Mouse (Mus musculus): ENCODE measurements around the gene Dgke. TPM values are rescaled to one million over a fixed set of nuclear protein-coding genes. Genes with fewer than 3 reads are reported as not detected.
"Not testable (repeated sequence)": the region's sequence is repeated elsewhere in the genome, so short reads cannot be mapped to it uniquely, and the experiment has no call there.

Dgke gene
- polyA plus RNA-seq, 1 experiment from 2014 or later = 4.5 TPM

GRCm38 (mm10) chr11:88997343-88997742 lies 69.3 kb downstream of the Dgke start:
- 79% methylated on average over 5 of the region's 5 CpGs for WGBS
- not testable (repeated sequence) for H3K4me2 ChIP-seq (ENCODE audit: low read depth, low read length); H3K27me3 ChIP-seq (ENCODE audit: control insufficient read depth, insufficient read depth, low read depth, low read length); H3K27ac ChIP-seq (ENCODE audit: low read length); H3K9me3 ChIP-seq (ENCODE audit: control insufficient read depth, low read length); H3K36me3 ChIP-seq (ENCODE audit: control insufficient read depth, insufficient read depth, low read length); H3K4me3 ChIP-seq (ENCODE audit: low read length); H3K9ac ChIP-seq (ENCODE audit: low read length); ATAC-seq (ENCODE audit: low read depth)
- peaks cover 14% of the 10 kb centered on the region for H3K4me1 ChIP-seq (replicated peaks; ENCODE audit: control insufficient read depth, insufficient read depth, low read length)

GRCm38 (mm10) chr11:88996427-88996826 lies 70.2 kb downstream of the Dgke start:
- H3K4me1 ChIP-seq (replicated peaks; ENCODE audit: control insufficient read depth, insufficient read depth, low read length) = peaks cover 11% of the 10 kb centered on the region
- H3K9ac ChIP-seq (ENCODE audit: low read length) = no peak overlapping the region
- H3K4me2 ChIP-seq (ENCODE audit: low read depth, low read length) = no peak overlapping the region
- no peak overlapping the region for H3K4me3 ChIP-seq (ENCODE audit: low read length)
- no peaks in the 10 kb centered on the region for H3K9me3 ChIP-seq (ENCODE audit: control insufficient read depth, low read length)
- H3K27me3 ChIP-seq (ENCODE audit: control insufficient read depth, insufficient read depth, low read depth, low read length) = no peaks in the 10 kb centered on the region
- WGBS = 42% methylated on average over 7 of the region's 7 CpGs
- H3K36me3 ChIP-seq (ENCODE audit: control insufficient read depth, insufficient read depth, low read length) = no peaks in the 10 kb centered on the region
- no peak for ATAC-seq (ENCODE audit: low read depth)
- peak overlapping the region; percentile 45; the same call in 1 of the 2 replicates for H3K27ac ChIP-seq (ENCODE audit: low read length)

GRCm38 (mm10) chr11:88995616-88996015 lies 71.0 kb downstream of the Dgke start:
- H3K4me3 ChIP-seq (ENCODE audit: low read length) = no peak overlapping the region
- no peak overlapping the region for H3K9ac ChIP-seq (ENCODE audit: low read length)
- no peaks in the 10 kb centered on the region for H3K9me3 ChIP-seq (ENCODE audit: control insufficient read depth, low read length)
- peaks cover 9% of the 10 kb centered on the region for H3K4me1 ChIP-seq (replicated peaks; ENCODE audit: control insufficient read depth, insufficient read depth, low read length)
- no peaks in the 10 kb centered on the region for H3K36me3 ChIP-seq (ENCODE audit: control insufficient read depth, insufficient read depth, low read length)
- no peaks in the 10 kb centered on the region for H3K27me3 ChIP-seq (ENCODE audit: control insufficient read depth, insufficient read depth, low read depth, low read length)
- 80% methylated on average over 2 of the region's 2 CpGs for WGBS
- H3K4me2 ChIP-seq (ENCODE audit: low read depth, low read length) = no peak overlapping the region
- H3K27ac ChIP-seq (ENCODE audit: low read length) = no peak overlapping the region
- no peak for ATAC-seq (ENCODE audit: low read depth)

- no peak for ATAC-seq (ENCODE audit: low read depth)
- WGBS = 84% methylated on average over 7 of the region's 7 CpGs
Measured at GRCm38 (mm10) chr11:88994492-88994891, 72.2 kb downstream of the Dgke start.

GRCm38 (mm10) chr11:88993625-88994024 lies 73.0 kb downstream of the Dgke start:
- Histone ChIP-seq H3K9ac (ENCODE audit: low read length) (no peak overlapping the region), H3K9me3 (ENCODE audit: control insufficient read depth, low read length) (no peaks in the 10 kb centered on the region), H3K4me3 (ENCODE audit: low read length) (no peak overlapping the region), H3K27ac (ENCODE audit: low read length) (no peak overlapping the region), H3K4me1 (replicated peaks; ENCODE audit: control insufficient read depth, insufficient read depth, low read length) (no peaks in the 10 kb centered on the region; the same call in 1 of the 2 replicates), H3K36me3 (ENCODE audit: control insufficient read depth, insufficient read depth, low read length) (no peaks in the 10 kb centered on the region), H3K27me3 (ENCODE audit: control insufficient read depth, insufficient read depth, low read depth, low read length) (no peaks in the 10 kb centered on the region), H3K4me2 (ENCODE audit: low read depth, low read length) (no peak overlapping the region)
- WGBS = 12% methylated on average over 5 of the region's 5 CpGs
- peak; percentile 54 for ATAC-seq (ENCODE audit: low read depth)

More at GRCm38 (mm10) chr11:88994492-88994891, 72.2 kb downstream of the Dgke start:
- no peak overlapping the region for H3K27ac ChIP-seq (ENCODE audit: low read length)
- H3K27me3 ChIP-seq (ENCODE audit: control insufficient read depth, insufficient read depth, low read depth, low read length) = no peaks in the 10 kb centered on the region
- H3K9ac ChIP-seq (ENCODE audit: low read length) = no peak overlapping the region
- no peak overlapping the region for H3K4me2 ChIP-seq (ENCODE audit: low read depth, low read length)
- no peaks in the 10 kb centered on the region for H3K9me3 ChIP-seq (ENCODE audit: control insufficient read depth, low read length)
- H3K4me1 ChIP-seq (replicated peaks; ENCODE audit: control insufficient read depth, insufficient read depth, low read length) = peaks cover 3% of the 10 kb centered on the region; the same call in 1 of the 2 replicates
- H3K36me3 ChIP-seq (ENCODE audit: control insufficient read depth, insufficient read depth, low read length) = no peaks in the 10 kb centered on the region
- no peak overlapping the region for H3K4me3 ChIP-seq (ENCODE audit: low read length)

- H3K9ac ChIP-seq (ENCODE audit: low read length) = no peak overlapping the region
- H3K9me3 ChIP-seq (ENCODE audit: control insufficient read depth, low read length) = no peaks in the 10 kb centered on the region
- 46% methylated on average over 7 of the region's 7 CpGs for WGBS
- no peaks in the 10 kb centered on the region for H3K27me3 ChIP-seq (ENCODE audit: control insufficient read depth, insufficient read depth, low read depth, low read length)
- H3K36me3 ChIP-seq (ENCODE audit: control insufficient read depth, insufficient read depth, low read length) = no peaks in the 10 kb centered on the region
- no peak overlapping the region for H3K27ac ChIP-seq (ENCODE audit: low read length)
- H3K4me2 ChIP-seq (ENCODE audit: low read depth, low read length) = no peak overlapping the region
- no peak for ATAC-seq (ENCODE audit: low read depth)
- H3K4me3 ChIP-seq (ENCODE audit: low read length) = no peak overlapping the region
- no peaks in the 10 kb centered on the region; the same call in 1 of the 2 replicates for H3K4me1 ChIP-seq (replicated peaks; ENCODE audit: control insufficient read depth, insufficient read depth, low read length)
Measured at GRCm38 (mm10) chr11:88993186-88993585, 73.5 kb downstream of the Dgke start.

- H3K27ac ChIP-seq (ENCODE audit: low read length) = no peak overlapping the region
- H3K4me2 ChIP-seq (ENCODE audit: low read depth, low read length) = no peak overlapping the region
- H3K9me3 ChIP-seq (ENCODE audit: control insufficient read depth, low read length) = no peaks in the 10 kb centered on the region
- H3K27me3 ChIP-seq (ENCODE audit: control insufficient read depth, insufficient read depth, low read depth, low read length) = no peaks in the 10 kb centered on the region
- H3K4me3 ChIP-seq (ENCODE audit: low read length) = no peak overlapping the region
- H3K36me3 ChIP-seq (ENCODE audit: control insufficient read depth, insufficient read depth, low read length) = peaks cover 7% of the 10 kb centered on the region; the same call in 1 of the 2 replicates
- no peak overlapping the region for H3K9ac ChIP-seq (ENCODE audit: low read length)
- 48% methylated on average over 5 of the region's 5 CpGs for WGBS
- no peaks in the 10 kb centered on the region for H3K4me1 ChIP-seq (replicated peaks; ENCODE audit: control insufficient read depth, insufficient read depth, low read length)
- ATAC-seq (ENCODE audit: low read depth) = 0 out of 2 replicates have a peak, but pooled peaks have one; percentile 43
Measured at GRCm38 (mm10) chr11:88989530-88989929, 77.1 kb downstream of the Dgke start.

- whole genome bisulfite sequencing = 73% methylated on average over 5 of the region's 5 CpGs
- no peaks in the 10 kb centered on the region for H3K27me3 ChIP-seq (ENCODE audit: control insufficient read depth, insufficient read depth, low read depth, low read length)
Measured at GRCm38 (mm10) chr11:88988956-88989355, 77.7 kb downstream of the Dgke start.

GRCm38 (mm10) chr11:88986616-88987015 lies 80.0 kb downstream of the Dgke start:
- Histone ChIP-seq H3K9me3 (ENCODE audit: control insufficient read depth, low read length) (no peaks in the 10 kb centered on the region), H3K9ac (ENCODE audit: low read length) (no peak overlapping the region)
- 79% methylated on average over 10 of the region's 10 CpGs for WGBS

More at GRCm38 (mm10) chr11:88988956-88989355, 77.7 kb downstream of the Dgke start:
- no peak for ATAC-seq (ENCODE audit: low read depth)
- Histone ChIP-seq H3K4me1 (replicated peaks; ENCODE audit: control insufficient read depth, insufficient read depth, low read length) (no peaks in the 10 kb centered on the region), H3K9ac (ENCODE audit: low read length) (no peak overlapping the region), H3K4me2 (ENCODE audit: low read depth, low read length) (no peak overlapping the region), H3K36me3 (ENCODE audit: control insufficient read depth, insufficient read depth, low read length) (peaks cover 7% of the 10 kb centered on the region; the same call in 1 of the 2 replicates), H3K4me3 (ENCODE audit: low read length) (no peak overlapping the region), H3K9me3 (ENCODE audit: control insufficient read depth, low read length) (no peaks in the 10 kb centered on the region), H3K27ac (ENCODE audit: low read length) (no peak overlapping the region)

More at GRCm38 (mm10) chr11:88986616-88987015, 80.0 kb downstream of the Dgke start:
- ATAC-seq (ENCODE audit: low read depth) = no peak
- Histone ChIP-seq H3K4me1 (replicated peaks; ENCODE audit: control insufficient read depth, insufficient read depth, low read length) (no peaks in the 10 kb centered on the region), H3K27me3 (ENCODE audit: control insufficient read depth, insufficient read depth, low read depth, low read length) (no peaks in the 10 kb centered on the region), H3K4me2 (ENCODE audit: low read depth, low read length) (no peak overlapping the region), H3K27ac (ENCODE audit: low read length) (no peak overlapping the region), H3K36me3 (ENCODE audit: control insufficient read depth, insufficient read depth, low read length) (peaks cover 15% of the 10 kb centered on the region), H3K4me3 (ENCODE audit: low read length) (no peak overlapping the region)

Data from lung, embryonic 16.5 days (tissue).